Comparison of ENCODE assay signal across 9 mouse cellular contexts in genomic region chr7:30353279-30353822, GRCm38 (mm10). TPM values are rescaled to one million over a fixed set of nuclear protein-coding genes. Genes with fewer than 3 reads are reported as not detected.
A peak's percentile ranks its signal among the peaks of the same experiment; 100 is the strongest.
DNase-seq lines count a peak whose midpoint lies in the region; ATAC-seq lines count a peak whose summit lies in the region.
"Had no signal": no experiment of that assay in that cellular context is flagged by ENCODE, and none has a peak within 500 bp of the region (broad histone marks: within the 10 kb centered on the region; RNA-seq: fewer than 3 reads in every experiment).

No protein-coding gene starts in this region.

- no peak overlapping the region for H3K4me3 ChIP-seq in liver, embryonic 13.5 days (replicated peaks)
- H3K4me3 ChIP-seq in neural tube, embryonic 14.5 days (ENCODE audit: low read depth, low read length) = no peak overlapping the region
- H3K4me3 ChIP-seq: limb, embryonic 12.5 days had no signal

- no peaks in the 10 kb centered on the region; the same call in 1 of the 2 replicates for H3K4me1 ChIP-seq in liver, embryonic 13.5 days (replicated peaks)
- H3K4me1 ChIP-seq in neural tube, embryonic 14.5 days (ENCODE audit: control insufficient read depth, insufficient read depth, low read length) = peaks cover 7% of the 10 kb centered on the region; the same call in 1 of the 2 replicates

- ATAC-seq in liver, embryonic 13.5 days (ENCODE audit: low read depth) = 0 out of 2 replicates have a peak, but pooled peaks have one; percentile 35
- 0 out of 2 replicates have a peak, but pooled peaks have one; percentile 36 for ATAC-seq in neural tube, embryonic 14.5 days (ENCODE audit: low read depth)
- ATAC-seq in erythroblast, adult 5-6 weeks (replicated peaks; ENCODE audit: low FRiP score, poor library complexity, severe bottlenecking) = no peak

- H3K4me2 ChIP-seq in liver, embryonic 13.5 days = no peak overlapping the region
- no peak overlapping the region for H3K4me2 ChIP-seq in neural tube, embryonic 14.5 days (ENCODE audit: low read depth, low read length)
- H3K4me2 ChIP-seq: limb, embryonic 12.5 days had no signal

- no peak overlapping the region for H3K9ac ChIP-seq in liver, embryonic 13.5 days
- no peak overlapping the region for H3K9ac ChIP-seq in neural tube, embryonic 14.5 days (replicated peaks; ENCODE audit: low read depth, low read length)
- H3K9ac ChIP-seq: limb, embryonic 12.5 days had no signal

- DNase-seq in CD4-positive, CD25-positive, alpha-beta regulatory T cell, adult 2 months (ENCODE audit: low read depth, low spot score) = peak; percentile 85
- DNase-seq in MEL-GATA-1-ER (ENCODE audit: extremely low read depth, low read depth) = peak; percentile 39
- peak; percentile 86 for DNase-seq in cerebellum, adult 9-10 months
- DNase-seq in gastrocnemius, adult 18-20 months (ENCODE audit: low spot score) = peak; percentile 78
- DNase-seq in kidney, adult 9 months = peak; percentile 83
- peak; percentile 20 for DNase-seq in liver, embryonic 13.5 days

- WGBS in liver, embryonic 13.5 days (ENCODE audit: insufficient replicate concordance) = 15% methylated on average over 6 of the region's 6 CpGs
- 13% methylated on average over 6 of the region's 6 CpGs for whole genome bisulfite sequencing in neural tube, embryonic 14.5 days

- peaks cover 18% of the 10 kb centered on the region for H3K27me3 ChIP-seq in liver, embryonic 13.5 days
- H3K27me3 ChIP-seq in neural tube, embryonic 14.5 days (ENCODE audit: control insufficient read depth, insufficient read depth, low read length) = no peaks in the 10 kb centered on the region

- no peaks in the 10 kb centered on the region for H3K36me3 ChIP-seq in liver, embryonic 13.5 days
- H3K36me3 ChIP-seq in neural tube, embryonic 14.5 days (ENCODE audit: control insufficient read depth, insufficient read depth, low read length) = no peaks in the 10 kb centered on the region; the same call in none of the 2 replicates

- no peak overlapping the region for H3K27ac ChIP-seq in liver, embryonic 13.5 days
- no peak overlapping the region for H3K27ac ChIP-seq in neural tube, embryonic 14.5 days (ENCODE audit: low read depth, low read length)
- H3K27ac ChIP-seq: limb, embryonic 12.5 days had no signal

- no peaks in the 10 kb centered on the region for H3K9me3 ChIP-seq in liver, embryonic 13.5 days (replicated peaks)
- no peaks in the 10 kb centered on the region for H3K9me3 ChIP-seq in neural tube, embryonic 14.5 days (ENCODE audit: control insufficient read depth, low read length)
- H3K9me3 ChIP-seq: limb, embryonic 12.5 days had no signal

RNA-seq across cellular contexts. Expression of gene Lrfn3, which starts 9.2 kb away (rescaled TPM):
- total RNA-seq in gastrocnemius, adult 18-20 months (2021) = 1 to 10 TPM; 4.7 to 5.3 TPM
- polyA plus RNA-seq in liver, embryonic 13.5 days (2015; fragmentation: Nextera tagmentation; extraction: Ambion mirVana) = 1.4 and 1.5 TPM in 2 replicates
- 12.2 and 14.1 TPM in 2 replicates for polyA plus RNA-seq in neural tube, embryonic 14.5 days (2014; fragmentation: Nextera tagmentation; extraction: Ambion mirVana)
- not detected in 2 replicates for total RNA-seq in erythroblast, adult 5-6 weeks (2015; ENCODE audit: low replicate concordance)
- total RNA-seq in erythroblast, adult 5-6 weeks (2017; ENCODE audit: low replicate concordance) = not detected in 2 replicates

RNA-seq across cellular contexts. Expression of gene Sdhaf1, which starts 29.7 kb away (rescaled TPM):
- total RNA-seq in gastrocnemius, adult 18-20 months (2021) = 1 to 10 TPM; 6.5 to 7.6 TPM
- 6.4 and 6.6 TPM in 2 replicates for polyA plus RNA-seq in liver, embryonic 13.5 days (2015; fragmentation: Nextera tagmentation; extraction: Ambion mirVana)
- polyA plus RNA-seq in neural tube, embryonic 14.5 days (2014; fragmentation: Nextera tagmentation; extraction: Ambion mirVana) = 16.3 and 20.1 TPM in 2 replicates
- total RNA-seq in erythroblast, adult 5-6 weeks (2015; ENCODE audit: low replicate concordance) = 0.84 TPM in 1 of 2 replicates, not detected in the other
- total RNA-seq in erythroblast, adult 5-6 weeks (2017; ENCODE audit: low replicate concordance) = 0.77 and 2.8 TPM in 2 replicates

RNA-seq across cellular contexts. Expression of gene E130208F15Rik, which starts 31.8 kb away (rescaled TPM):
- under 1 TPM; 0.59 TPM for total RNA-seq in gastrocnemius, adult 18-20 months (2021)
- polyA plus RNA-seq in liver, embryonic 13.5 days (2015; fragmentation: Nextera tagmentation; extraction: Ambion mirVana) = 1.3 and 1.8 TPM in 2 replicates
- polyA plus RNA-seq in neural tube, embryonic 14.5 days (2014; fragmentation: Nextera tagmentation; extraction: Ambion mirVana) = not detected in 2 replicates
- total RNA-seq in erythroblast, adult 5-6 weeks (2015; ENCODE audit: low replicate concordance) = not detected in 2 replicates
- total RNA-seq in erythroblast, adult 5-6 weeks (2017; ENCODE audit: low replicate concordance) = 1.5 TPM in 1 of 2 replicates, not detected in the other

RNA-seq across cellular contexts. Expression of gene Syne4, which starts 38.7 kb away (rescaled TPM):
- total RNA-seq in gastrocnemius, adult 18-20 months (2021) = 1 to 10 TPM; 2.0 to 2.1 TPM
- 6.1 and 8.8 TPM in 2 replicates for polyA plus RNA-seq in liver, embryonic 13.5 days (2015; fragmentation: Nextera tagmentation; extraction: Ambion mirVana)
- 12.7 and 16.9 TPM in 2 replicates for polyA plus RNA-seq in neural tube, embryonic 14.5 days (2014; fragmentation: Nextera tagmentation; extraction: Ambion mirVana)
- not detected in 2 replicates for total RNA-seq in erythroblast, adult 5-6 weeks (2015; ENCODE audit: low replicate concordance)
- total RNA-seq in erythroblast, adult 5-6 weeks (2017; ENCODE audit: low replicate concordance) = not detected in 2 replicates

RNA-seq across cellular contexts. Expression of gene Alkbh6, which starts 44.8 kb away (rescaled TPM):
- total RNA-seq in gastrocnemius, adult 18-20 months (2021) = 10 to 100 TPM; 20.6 to 24.6 TPM
- polyA plus RNA-seq in liver, embryonic 13.5 days (2015; fragmentation: Nextera tagmentation; extraction: Ambion mirVana) = 17.2 and 18.9 TPM in 2 replicates
- polyA plus RNA-seq in neural tube, embryonic 14.5 days (2014; fragmentation: Nextera tagmentation; extraction: Ambion mirVana) = 134 and 137 TPM in 2 replicates
- total RNA-seq in erythroblast, adult 5-6 weeks (2015; ENCODE audit: low replicate concordance) = 0.96 and 3.3 TPM in 2 replicates
- 2.0 and 5.4 TPM in 2 replicates for total RNA-seq in erythroblast, adult 5-6 weeks (2017; ENCODE audit: low replicate concordance)

Comparison
In these comparisons a context has a peak if more than half of its experiments do, and no peak if none do; other contexts are left out.
1. DNase-seq: peak in every context shown above with its lines; median percentile 86 in cerebellum, adult 9-10 months; 85 in CD4-positive, CD25-positive, alpha-beta regulatory T cell, adult 2 months; 83 in kidney, adult 9 months; 78 in gastrocnemius, adult 18-20 months; 39 in MEL-GATA-1-ER; 20 in liver, embryonic 13.5 days.
2. RNA of gene Lrfn3, which starts 9.2 kb away (total RNA-seq): 4.7 to 5.3 TPM in gastrocnemius, adult 18-20 months; not detected in erythroblast, adult 5-6 weeks; every median in the first group is over 4 times any median in the second.